Mouse (Mus musculus) mouse trophoblast stem cell (cell line): ENCODE measurements around the gene Gpc6.

ENCODE experiments used
- in situ Hi-C, 2 experiments: fragments of 300-500 bp; cut with MseI, MboI; formaldehyde crosslinking; loops; 2 replicates in 1 of 2; 3 replicates in 1 of 2; pipeline ENCODE4 v1.15.1; 2025

The Gpc6 gene

DNA sequence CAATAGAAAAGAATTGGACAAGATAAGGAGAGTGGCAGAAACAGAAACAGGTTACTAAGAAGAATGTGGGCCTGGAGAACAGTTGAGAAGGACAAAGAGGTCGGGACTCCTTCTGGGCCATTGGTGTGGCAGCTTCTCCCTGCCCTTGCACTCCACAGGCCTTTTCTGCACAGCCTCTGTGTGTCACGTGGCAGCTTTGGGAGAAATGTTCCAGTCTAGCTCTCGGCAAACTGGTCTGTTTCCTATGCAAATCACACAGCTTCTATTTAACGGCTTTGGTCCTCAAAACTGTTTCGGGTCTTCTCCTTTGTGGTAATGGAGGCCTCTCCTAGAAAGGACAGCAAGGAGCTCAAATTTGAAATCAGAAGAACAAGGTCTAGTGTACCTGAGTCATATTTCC, 871.5 kb downstream of the Gpc6 start:
- in situ Hi-C loops, result no loop called here

DNA sequence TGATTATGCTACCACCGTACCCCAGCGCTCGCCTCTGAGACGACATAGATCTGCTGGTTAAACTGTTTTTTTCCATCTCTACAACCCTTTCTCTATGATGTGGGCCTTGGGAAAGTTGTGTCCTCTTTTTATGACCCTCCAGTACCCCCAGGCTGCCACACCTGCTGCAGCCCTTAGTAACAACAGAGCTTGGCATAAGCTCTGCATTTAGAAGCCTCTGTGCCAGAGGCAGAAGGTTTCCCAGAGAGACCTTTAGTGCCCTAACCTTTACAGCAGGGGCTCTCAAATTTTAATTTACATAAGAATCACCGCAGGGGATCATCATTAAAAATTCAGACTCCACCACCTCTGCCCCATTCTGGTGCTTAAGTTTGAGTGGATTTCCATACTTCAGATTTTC, 875.3 kb downstream of the Gpc6 start:
- in situ Hi-C loops, result no loop called here

DNA sequence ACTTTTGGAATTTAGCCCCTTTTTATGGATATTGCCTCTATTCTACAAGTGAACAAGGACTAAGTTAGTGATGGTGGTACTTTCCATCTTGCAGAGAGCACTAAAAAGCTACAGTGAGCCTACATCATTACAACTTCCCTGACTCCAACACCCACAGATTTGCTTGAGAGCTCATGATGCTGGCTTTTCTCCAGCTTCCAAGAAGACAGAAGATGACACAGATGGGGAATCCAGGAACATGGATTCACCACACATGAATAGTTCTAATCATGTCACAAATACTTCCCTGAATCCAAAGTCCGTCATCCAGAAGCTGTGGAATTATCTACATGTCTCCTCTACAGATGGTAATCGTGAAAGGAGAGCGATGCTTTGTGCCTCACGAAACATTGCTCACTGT, 882.7 kb downstream of the Gpc6 start:
- in situ Hi-C loops, result no loop called here

GRCm38 (mm10) chr14:117808326-117808725, 883.2 kb downstream of the Gpc6 start:
- in situ Hi-C loops, result no loop called here

GRCm38 (mm10) chr14:117810321-117811270, 885.5 kb downstream of the Gpc6 start:
- in situ Hi-C loops, result no loop called here

DNA sequence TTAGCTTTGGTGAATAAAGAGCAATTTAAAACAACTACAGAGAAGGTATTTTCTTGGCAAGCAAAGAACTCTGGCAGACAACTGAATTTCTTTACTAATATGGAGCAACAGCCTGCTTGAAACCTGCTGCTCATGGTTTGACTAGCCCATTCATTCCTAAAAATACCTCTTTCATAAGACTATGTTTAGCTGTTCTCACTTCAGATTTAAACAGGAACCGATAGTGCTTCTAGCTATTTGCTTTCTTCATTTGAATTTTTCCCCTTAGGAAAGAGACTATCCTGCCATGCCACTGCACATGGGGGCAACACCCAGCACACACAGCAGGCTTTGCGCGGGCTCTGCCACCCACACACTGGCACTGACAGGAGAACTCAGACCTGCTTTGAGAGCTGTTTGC, 888.4 kb downstream of the Gpc6 start:
- in situ Hi-C loops, result no loop called here

DNA sequence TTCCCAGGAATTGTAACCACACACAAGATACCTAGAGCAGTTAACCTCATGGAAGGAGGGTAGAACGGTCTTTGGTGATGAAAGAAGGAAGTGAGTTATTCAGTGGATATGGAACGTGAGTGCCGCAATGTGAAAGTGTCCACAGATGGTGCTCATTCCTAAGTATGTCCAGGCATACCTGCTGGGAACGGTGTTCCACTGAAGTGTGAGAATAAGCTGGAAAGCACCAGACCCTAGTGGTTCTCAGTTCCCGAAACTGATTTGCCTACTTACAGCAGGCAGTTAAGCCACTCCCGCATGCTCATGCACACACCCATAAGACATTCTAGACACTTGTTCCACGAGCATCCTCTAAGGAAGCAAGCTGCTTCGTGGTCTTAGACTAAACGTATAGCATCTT, 890.9 kb downstream of the Gpc6 start:
- in situ Hi-C loops, result no loop called here

- in situ Hi-C loops, result no loop called here
Measured at GRCm38 (mm10) chr14:117816706-117817105, 891.6 kb downstream of the Gpc6 start.

DNA sequence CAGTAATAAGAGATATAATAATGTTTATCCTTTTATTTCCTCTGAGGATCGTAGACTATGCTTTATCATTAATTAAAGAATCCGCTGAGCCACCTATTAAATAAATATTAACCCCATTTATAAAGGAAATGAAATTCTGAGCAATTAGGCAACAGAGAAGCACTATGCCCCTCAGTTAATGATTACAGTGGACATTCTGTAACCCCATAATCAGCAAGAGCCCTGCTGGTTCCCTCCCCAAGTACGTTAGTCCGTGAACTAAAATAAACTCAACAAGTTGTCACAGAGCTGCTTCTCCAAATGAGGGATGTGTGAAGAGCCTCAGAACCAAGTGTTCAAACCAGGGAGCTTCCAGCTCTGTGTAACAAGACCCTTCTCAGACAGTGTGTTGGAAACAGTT, 892.1 kb downstream of the Gpc6 start:
- in situ Hi-C loops, result no loop called here

DNA sequence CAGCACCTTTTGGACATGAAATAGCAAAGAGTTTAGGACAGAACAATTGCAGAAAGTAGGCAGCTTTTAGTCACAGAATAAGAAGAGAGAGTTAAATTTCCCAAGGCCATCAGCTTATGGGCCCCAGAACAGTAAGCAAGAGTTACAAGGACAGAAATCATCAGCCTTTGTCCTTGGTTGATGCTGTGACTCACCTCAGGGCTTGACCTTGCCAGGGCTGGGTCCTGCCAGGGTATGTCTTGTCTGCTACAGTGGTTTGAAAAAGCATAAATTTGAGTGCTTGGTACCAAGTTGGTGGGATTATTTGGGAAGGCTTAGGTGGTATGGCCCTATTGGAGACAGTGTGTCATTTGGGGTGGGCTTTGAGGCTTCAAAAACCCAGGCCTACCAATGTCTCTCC, 899.4 kb downstream of the Gpc6 start:
- in situ Hi-C loops, result no loop called here

GRCm38 (mm10) chr14:117826294-117827046, 901.4 kb downstream of the Gpc6 start:
- in situ Hi-C loops, result no loop called here

DNA sequence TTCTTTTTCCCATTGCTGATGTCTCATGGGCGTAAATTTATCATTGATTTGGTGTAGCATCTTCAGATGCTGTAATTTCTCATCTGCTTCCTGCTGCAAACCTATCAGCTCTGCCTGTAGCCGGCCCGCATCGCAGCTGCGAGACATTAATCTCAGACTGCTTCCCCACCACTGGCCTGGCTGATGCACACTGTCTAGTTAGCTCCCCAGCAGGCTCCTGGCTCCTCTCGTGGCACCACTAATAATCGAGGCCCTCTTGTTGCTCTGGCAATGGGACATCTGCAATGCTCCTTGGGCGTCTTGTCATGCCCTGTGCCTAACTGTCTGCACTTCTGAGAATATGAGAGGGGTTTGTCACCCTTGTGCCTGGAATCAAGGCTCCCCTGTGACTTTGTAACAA, 906.2 kb downstream of the Gpc6 start:
- in situ Hi-C loops, result no loop called here

- in situ Hi-C loops, result no loop called here
Measured at GRCm38 (mm10) chr14:117831731-117832130, 906.6 kb downstream of the Gpc6 start.

- in situ Hi-C loops, result no loop called here
Measured at GRCm38 (mm10) chr14:117835506-117835905, 910.4 kb downstream of the Gpc6 start.

DNA sequence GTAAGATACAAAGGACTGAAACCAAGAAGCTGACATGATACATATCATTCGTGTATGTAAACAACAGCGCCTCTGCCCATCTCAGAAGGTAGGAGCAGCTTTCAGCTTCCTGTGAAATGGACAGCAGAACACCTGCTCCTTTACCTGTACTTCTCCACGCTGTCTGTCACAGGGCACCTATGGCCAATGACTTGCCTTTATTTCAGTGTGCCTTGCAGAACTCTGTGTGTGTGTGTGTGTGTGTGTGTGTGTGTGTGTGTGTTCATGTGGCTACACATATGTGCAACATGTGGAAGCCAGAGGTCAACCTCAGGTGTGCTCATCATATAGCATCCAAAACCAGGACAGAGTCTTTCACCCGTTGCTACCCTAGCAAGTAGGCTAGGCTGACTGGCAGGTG, 911.9 kb downstream of the Gpc6 start:
- in situ Hi-C loops, result no loop called here

DNA sequence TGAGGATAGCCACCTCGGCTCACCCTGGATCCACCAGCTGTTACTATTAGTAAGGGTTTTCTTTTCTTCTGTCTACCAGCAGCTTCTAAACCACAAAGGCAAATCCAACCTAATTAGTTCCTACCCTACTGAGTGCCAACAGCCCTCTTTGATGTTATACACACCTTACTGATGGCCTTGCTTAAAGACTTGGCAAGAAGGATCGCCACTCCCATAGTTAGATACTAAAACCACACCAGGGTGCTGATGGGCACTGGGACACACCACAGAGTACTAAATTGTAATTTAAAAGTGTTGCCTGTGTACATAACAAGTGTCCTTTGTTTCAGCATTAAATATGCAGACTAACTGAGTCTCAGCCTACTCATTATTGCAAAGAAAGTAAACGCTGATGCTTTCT, 912.6 kb downstream of the Gpc6 start:
- in situ Hi-C loops, result no loop called here

GRCm38 (mm10) chr14:117841211-117841610, 916.1 kb downstream of the Gpc6 start:
- in situ Hi-C loops, result no loop called here

GRCm38 (mm10) chr14:117841797-117842553, 916.9 kb downstream of the Gpc6 start:
- in situ Hi-C loops, result no loop called here

DNA sequence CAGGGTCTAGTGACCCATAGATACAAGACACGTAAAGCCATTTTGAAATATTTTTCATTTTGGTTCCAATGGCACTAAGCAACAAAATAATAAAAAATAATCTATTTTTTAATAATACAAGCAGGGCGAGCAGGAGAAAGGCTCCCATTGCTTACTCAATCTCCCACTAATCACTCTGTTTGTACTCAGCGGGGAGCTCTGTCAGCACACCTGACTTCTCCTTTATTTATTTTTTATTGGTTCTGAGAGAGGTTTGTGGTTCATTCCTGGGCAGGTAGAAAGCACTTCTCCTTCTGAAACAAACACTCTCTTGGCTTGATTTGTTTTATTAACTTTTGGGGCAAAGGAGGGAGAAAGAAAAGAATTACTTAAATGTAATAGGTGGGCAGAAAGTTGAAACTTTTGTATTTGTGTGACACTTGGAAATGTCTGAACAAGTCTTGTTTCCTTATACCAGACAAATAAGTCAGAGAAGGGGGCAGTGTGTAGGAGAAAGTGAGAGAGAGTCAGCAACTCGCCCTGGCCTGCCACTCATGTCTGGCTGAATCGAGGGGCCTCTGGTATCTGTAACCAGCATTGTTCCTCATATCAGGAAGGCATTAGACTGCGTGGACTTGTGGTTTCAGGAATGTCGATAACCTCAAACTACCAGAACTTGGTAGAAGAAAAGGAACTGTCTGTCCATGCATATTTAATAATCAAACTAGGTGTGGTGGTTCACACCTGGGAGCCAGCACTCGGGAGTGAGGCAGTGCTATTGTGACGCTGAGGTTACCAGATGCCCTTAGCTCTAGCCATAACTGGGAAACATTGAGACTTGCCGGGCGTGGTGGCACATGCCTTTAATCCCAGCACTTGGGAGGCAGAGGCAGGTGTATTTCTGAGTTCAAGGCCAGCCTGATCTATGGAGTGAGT, 924.7 kb downstream of the Gpc6 start:
- in situ Hi-C loops, result no loop called here

GRCm38 (mm10) chr14:117852266-117852665, 927.2 kb downstream of the Gpc6 start:
- in situ Hi-C loops, result no loop called here

GRCm38 (mm10) chr14:117852842-117853241, 927.7 kb downstream of the Gpc6 start:
- in situ Hi-C loops, result no loop called here
